Mouse (Mus musculus) E14TG2a.4 (cell line): ENCODE results near the gene Nkx6-2.

Experiments
- H3K27me3 ChIP-seq: 2 replicates; pipeline ENCODE4 v1.6.1; 2014; ENCODE audit warnings: low read length, control low read depth; ENCODE audit not compliant: insufficient read depth
- H3K36me3 ChIP-seq: 2 replicates; pipeline ENCODE4 v1.6.1; 2014; ENCODE audit warnings: low read length, control low read depth; ENCODE audit not compliant: insufficient read depth
- H3K4me1 ChIP-seq: replicated peaks from 2 replicates; pipeline ENCODE4 v1.6.1; 2014; ENCODE audit warnings: low read depth, low read length, control low read depth
- H3K4me3 ChIP-seq: replicated peaks from 2 replicates; pipeline ENCODE4 v1.5.1; 2014; ENCODE audit warnings: mild to moderate bottlenecking, low read length
- H3K9me3 ChIP-seq: 2 replicates; pipeline ENCODE4 v1.6.1; 2014; ENCODE audit warnings: low read length, control low read depth
- CTCF ChIP-seq: conservative IDR thresholded peaks from 2 replicates; pipeline ENCODE4 v1.5.1; 2014; ENCODE audit warnings: low read length
- NANOG ChIP-seq: IDR thresholded peaks from 2 replicates; pipeline ENCODE4 v1.6.1; 2014; ENCODE audit warnings: borderline replicate concordance, low read length, mixed read lengths
- POU5F1 ChIP-seq: IDR thresholded peaks from 2 replicates; pipeline ENCODE4 v1.6.1; 2014; ENCODE audit warnings: low read length, borderline replicate concordance

The Nkx6-2 gene

DNA sequence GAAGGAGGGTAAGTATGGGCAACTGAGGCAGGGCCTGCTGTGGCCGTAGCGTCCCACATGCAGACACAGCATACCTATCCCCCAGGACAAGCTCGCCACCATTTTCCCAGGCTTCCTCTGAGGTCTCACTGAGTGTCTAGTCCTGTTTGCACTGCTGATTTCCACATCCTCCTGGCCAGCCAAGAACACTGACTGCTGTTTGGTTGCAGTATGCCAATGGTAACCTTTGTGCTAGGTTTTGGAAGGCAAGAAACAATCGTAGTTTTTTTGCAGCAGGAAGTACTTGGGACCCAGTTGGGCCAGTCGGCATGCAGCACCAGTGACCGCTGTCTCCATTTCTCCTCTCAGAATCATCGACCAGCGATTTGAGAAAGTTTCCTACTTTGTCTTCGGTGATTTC is 44.8 kb downstream of the Nkx6-2 start:
- H3K36me3 ChIP-seq, result peaks cover 13% of the 10 kb centered on the region
- no peak overlapping the region for H3K4me3 ChIP-seq
- no peaks in the 10 kb centered on the region for H3K9me3 ChIP-seq
- no peaks in the 10 kb centered on the region; the same call in 1 of the 2 replicates for H3K27me3 ChIP-seq
- peaks cover 29% of the 10 kb centered on the region for H3K4me1 ChIP-seq
- TF ChIP-seq CTCF (no peak), NANOG (no peak), POU5F1 (no peak)

- Histone ChIP-seq H3K27me3 (no peaks in the 10 kb centered on the region; the same call in 1 of the 2 replicates), H3K9me3 (no peaks in the 10 kb centered on the region), H3K4me3 (no peak overlapping the region), H3K4me1 (peaks cover 29% of the 10 kb centered on the region), H3K36me3 (peaks cover 19% of the 10 kb centered on the region)
- TF ChIP-seq CTCF (no peak), POU5F1 (peak; percentile 95), NANOG (no peak)
Observed at GRCm38 (mm10) chr7:139536831-139537230, 45.8 kb downstream of the Nkx6-2 start.

DNA sequence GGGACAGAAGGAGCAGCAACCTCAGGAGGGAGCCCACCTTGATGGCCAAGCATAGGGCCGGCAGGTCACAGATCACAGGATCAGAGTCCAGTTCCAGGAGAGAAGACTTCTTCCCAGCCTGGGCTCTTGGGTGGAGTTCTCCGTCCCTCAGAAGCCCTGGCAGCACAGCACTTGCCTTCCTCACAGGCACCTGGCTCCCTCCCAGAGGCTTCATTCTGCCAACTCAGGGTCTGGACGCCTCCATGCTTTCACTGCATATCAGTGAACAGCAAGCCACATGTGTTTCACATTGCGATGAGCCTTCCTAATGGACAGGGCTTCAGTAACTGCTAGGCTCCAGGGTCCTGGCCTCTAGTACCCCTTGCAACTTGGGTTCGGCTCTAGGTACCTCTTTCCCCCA is 46.3 kb downstream of the Nkx6-2 start:
- H3K4me3 ChIP-seq, result no peak overlapping the region
- TF ChIP-seq CTCF (no peak), POU5F1 (no peak), NANOG (no peak)
- H3K36me3 ChIP-seq, result peaks cover 19% of the 10 kb centered on the region
- no peaks in the 10 kb centered on the region for H3K9me3 ChIP-seq
- no peaks in the 10 kb centered on the region; the same call in 1 of the 2 replicates for H3K27me3 ChIP-seq
- H3K4me1 ChIP-seq, result peaks cover 33% of the 10 kb centered on the region

DNA sequence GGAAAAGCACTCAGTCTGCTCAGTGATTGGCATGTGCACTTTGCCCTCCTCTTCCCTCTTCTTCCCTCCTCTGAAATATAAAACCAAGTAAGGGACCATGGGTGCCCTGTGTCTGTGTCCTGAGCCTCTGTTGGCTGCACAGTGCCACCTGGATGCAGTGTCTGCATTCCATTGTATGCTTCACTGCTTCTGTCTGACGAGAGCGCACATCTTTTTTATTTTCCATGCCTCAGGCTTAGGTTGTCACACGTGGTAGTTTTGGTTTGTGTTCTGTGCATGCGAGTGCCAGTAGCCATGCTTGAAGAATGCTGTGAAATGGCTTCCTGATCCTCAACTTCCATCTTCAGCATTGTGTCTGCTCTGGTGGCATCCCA is 51.2 kb downstream of the Nkx6-2 start:
- peaks cover 53% of the 10 kb centered on the region for H3K4me1 ChIP-seq
- no peak overlapping the region for H3K4me3 ChIP-seq
- TF ChIP-seq POU5F1 (no peak), CTCF (no peak), NANOG (no peak)
- H3K9me3 ChIP-seq, result no peaks in the 10 kb centered on the region
- no peaks in the 10 kb centered on the region; the same call in 1 of the 2 replicates for H3K27me3 ChIP-seq
- peaks cover 18% of the 10 kb centered on the region for H3K36me3 ChIP-seq

- no peaks in the 10 kb centered on the region for H3K27me3 ChIP-seq
- TF ChIP-seq POU5F1 (no peak), NANOG (no peak), CTCF (no peak)
- H3K4me1 ChIP-seq, result peaks cover 47% of the 10 kb centered on the region
- H3K36me3 ChIP-seq, result peaks cover 23% of the 10 kb centered on the region
- H3K9me3 ChIP-seq, result no peaks in the 10 kb centered on the region
- H3K4me3 ChIP-seq, result no peak overlapping the region
Observed at GRCm38 (mm10) chr7:139530591-139531427, 51.8 kb downstream of the Nkx6-2 start.
